Mouse (Mus musculus): ENCODE results near the gene Adora1. TPM values are rescaled to one million over a fixed set of nuclear protein-coding genes. Genes with fewer than 3 reads are reported as not detected.
"Not testable (repeated sequence)": the region's sequence is repeated elsewhere in the genome, so short reads cannot be mapped to it uniquely, and the experiment has no call there.

Adora1 gene
- under 1 TPM; 0.61 to 0.78 TPM for total RNA-seq (2021)
- long read RNA-seq, experiment 1: 0 reads
- long read RNA-seq, experiment 2, partial matches to known transcripts: 0 of 1 reads
- long read RNA-seq, experiment 2, other reads (novel, unspliced or antisense): 1 of 1 reads

DNA sequence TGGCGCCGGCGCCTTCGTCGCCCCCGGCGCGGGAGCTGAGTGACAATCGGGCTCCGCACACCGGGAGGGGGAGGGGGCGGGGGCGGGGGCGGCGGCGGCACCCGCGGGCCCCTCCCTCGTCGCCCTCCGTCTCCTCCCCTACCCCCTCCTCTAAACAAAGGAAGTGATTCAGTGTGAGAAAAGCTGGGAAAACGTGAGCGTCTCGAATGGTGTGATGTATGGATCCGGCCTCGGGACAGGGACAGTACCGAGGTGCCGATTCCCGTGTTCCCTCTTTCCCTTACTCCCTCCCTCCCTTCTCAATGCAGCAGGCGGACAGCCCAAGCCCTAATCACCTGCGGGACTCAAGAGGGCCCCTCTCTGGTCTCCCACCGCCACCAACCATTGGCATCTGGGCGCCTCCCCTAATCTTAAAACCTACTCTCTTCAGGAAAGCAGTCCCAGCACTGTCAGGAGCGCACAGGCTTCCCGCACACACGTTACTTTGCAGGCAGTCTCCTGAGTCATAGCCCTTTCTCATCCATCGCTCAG is at the start of gene Adora1:
Gene Adora1 (minus strand): TSS at position 41 of the 531 bp plus-strand sequence.
- no peak for DNase-seq (ENCODE audit: low spot score in 2 of 2)

DNA sequence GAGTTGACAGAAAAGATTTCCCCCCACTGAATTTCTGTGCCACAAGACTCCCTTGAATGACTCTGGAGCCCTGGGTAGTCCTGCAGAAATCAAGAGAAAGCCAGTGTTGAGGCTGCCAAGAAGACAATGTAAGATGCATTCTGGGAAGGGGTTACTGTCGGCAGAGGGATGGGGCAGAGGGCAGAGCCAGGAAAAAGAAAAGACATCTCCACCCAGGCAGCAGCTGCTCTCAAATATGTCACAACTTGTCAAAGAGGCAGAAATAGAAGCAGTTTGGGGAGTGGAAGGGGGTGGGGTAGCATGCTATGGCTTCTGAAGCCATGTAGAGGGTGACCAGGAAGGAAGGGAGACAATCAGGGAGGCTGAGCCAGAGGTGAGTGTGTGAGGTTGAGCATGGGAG is 47.9 kb upstream of the Adora1 start:
- no peak for DNase-seq (ENCODE audit: low spot score in 2 of 2)

DNA sequence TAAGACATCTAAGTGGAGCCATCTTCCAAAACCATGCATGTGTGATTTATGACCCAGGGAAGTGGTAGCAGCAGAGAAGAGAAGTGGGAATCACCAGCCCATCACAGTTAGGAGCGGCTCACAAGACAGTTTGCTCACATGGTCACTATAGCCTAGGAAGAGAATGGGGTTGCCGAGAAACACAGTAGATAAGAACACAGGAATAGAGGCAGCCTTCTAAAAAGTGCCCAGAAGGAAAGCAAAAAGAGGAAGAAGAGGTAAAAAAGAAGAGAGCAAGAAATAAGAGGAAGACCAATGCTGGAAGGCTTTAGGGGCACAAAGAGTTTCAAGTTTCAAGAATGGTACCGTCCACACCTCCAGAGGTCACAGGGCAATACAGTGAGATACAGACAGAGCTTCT is 47.1 kb upstream of the Adora1 start:
- no peak for DNase-seq (ENCODE audit: low spot score in 2 of 2)

DNA sequence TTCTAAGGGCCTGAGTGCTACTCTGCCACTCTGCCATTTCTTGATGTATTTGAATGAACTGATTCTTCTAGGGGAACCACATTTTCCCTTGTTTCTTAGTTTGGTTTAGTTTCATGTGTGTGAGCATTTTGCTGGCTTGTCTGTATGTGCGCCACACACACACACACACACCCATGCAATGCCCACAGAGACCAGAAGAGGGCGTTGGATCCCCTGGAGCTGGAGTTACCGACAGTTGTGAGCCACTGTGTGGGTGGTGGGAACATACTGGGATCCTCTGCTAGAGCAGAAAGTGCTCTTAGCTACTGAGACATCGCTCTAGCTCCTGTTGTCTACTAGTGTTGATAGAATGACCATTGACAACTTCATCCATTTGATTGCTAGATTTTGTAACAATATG is 46.3 kb upstream of the Adora1 start:
- no peak for DNase-seq (ENCODE audit: low spot score in 2 of 2)

DNA sequence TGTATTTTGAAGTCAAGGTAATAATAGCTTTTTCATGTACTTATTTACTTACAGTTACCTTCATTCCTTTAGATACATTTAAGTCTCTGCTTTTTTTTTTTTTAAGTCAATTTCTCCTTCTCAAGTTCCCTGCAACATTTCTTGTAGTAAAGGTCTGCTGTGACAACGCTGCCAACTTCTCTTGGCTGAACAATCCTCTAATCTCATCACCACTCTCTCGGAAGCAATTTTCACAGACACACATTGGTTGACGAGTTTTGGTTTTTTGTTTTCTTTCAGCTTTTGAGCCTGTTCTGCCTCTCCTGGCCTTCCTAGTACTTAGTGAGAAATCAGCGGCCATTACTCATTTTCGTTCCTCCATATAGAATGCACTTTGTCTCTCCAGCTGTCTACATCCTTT is 44.9 kb upstream of the Adora1 start:
- DNase-seq (ENCODE audit: low spot score in 2 of 2): no peak

DNA sequence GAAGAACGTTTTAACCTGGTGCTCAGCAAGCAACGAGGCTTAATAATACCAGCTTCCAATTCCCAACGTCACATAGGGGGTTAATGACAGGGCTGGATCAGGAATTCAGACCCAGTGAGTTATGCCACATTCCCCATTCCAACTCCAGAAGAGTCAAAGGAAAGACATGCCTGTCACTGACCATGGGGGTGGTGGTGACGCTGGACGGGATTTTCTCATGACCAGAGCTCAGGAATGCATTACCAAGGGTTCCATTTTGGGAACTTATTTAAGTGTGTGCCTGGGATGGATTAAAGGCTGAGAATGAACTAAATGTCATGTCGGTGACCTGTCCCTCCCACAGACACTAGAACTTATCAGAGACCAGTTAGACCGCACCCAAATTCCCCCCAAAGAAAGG is 41.6 kb upstream of the Adora1 start:
- no peak for DNase-seq (ENCODE audit: low spot score in 2 of 2)

DNA sequence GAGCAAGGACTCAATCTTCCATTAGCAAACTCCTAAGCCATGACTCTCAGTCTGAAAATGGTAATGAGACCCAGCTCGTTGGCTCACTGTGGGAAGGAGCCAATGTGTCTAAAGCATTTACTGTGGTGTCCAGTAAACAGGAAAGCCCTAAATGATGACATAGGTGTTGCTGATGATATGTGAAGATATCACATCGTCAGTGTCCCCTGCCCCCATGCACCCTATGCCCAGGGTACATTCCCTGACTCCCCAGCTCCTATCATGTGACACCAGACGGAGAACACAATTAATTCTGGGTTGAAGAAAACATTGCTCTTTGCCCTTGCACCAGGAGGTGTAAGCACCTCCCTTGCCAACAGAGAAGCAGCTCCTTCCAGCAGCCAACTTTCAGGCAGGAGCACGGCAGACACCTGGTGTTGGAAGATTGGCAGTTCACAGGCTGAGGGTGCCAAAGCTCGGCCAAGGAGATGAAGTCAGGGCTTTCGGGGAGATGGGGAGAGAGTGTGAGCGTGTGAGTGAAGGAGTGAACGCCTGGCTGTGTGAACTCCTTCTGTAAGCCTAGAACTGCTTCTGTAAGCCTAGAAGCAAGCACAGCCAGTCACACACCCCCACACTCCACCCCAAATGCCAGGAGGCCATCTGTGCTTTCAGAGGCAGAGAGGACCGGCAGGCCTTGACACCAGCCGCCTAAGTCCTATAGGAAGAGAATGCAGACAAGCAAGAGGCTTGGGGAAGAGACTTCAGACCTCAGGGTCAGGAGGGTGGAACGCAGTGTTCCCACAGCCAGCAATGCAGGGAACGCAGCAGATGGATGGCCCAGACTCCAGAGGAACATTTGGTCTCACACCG is 40.6 kb upstream of the Adora1 start:
- no peak for DNase-seq (ENCODE audit: low spot score in 2 of 2)

DNA sequence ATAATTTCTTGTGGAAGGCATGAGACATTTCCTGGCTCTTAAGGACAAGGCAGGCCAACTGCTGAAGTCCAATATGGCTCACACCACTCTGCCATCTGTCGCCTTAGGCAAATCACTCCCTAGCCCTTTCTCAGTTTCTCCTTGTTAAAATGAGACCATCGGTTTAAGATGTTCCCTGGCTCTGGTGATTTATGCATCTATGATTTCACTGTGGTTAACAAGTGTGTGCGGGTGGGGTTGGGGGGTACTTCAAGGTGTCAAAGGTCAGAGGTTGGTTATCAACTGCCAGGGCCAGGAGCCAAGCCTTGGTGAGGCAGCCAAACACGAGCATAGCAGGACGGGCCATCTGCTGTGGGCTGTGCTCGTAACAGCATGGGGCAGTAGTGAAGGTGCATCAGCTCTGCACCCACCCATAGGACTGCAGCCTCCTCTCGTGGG is 39.3 kb upstream of the Adora1 start:
- DNase-seq (ENCODE audit: low spot score in 2 of 2): no peak

DNA sequence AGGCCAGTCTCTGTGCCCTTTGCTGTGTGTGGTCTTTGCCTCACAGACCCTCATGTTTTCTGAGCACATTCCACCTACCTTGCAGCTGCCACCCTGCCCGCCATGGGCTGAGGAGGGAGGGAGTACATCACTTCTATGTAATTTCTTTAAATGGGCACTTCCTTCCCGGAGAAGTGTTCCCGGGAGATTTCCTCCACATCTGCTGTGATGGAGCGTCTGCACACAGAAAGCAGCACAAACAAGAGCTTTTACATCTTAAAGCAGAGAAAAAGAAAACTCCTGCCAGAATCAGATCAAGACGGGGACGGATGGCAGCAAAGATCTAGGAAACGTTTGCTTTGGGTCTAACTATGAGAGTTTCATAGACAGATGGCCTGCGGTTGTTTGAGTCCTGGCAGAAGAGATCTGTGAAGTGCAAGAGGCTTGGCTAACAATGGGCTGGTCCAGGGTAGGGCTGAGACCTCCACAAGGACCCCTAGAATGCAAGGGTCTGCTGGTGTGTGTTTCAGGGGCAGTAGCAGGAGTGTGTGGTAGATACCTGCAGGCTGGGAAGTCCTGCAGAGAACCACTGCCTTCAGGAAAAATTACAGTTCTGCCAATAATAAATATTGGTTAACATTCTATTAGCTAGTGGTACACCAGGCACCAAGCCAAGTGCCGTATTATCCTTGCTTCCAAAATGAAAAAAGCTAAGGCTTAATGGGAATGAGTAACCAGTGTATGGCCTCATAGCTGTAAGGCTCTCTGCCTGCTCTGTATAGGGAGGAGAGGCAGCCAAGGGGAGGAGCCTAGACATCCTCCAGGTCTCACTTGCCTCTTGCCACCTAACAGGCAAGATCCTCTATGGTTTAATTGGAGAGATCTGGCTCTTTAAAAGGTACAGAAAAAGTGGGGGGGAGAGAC is 38.5 kb upstream of the Adora1 start:
- no peak for DNase-seq (ENCODE audit: low spot score in 2 of 2)

DNA sequence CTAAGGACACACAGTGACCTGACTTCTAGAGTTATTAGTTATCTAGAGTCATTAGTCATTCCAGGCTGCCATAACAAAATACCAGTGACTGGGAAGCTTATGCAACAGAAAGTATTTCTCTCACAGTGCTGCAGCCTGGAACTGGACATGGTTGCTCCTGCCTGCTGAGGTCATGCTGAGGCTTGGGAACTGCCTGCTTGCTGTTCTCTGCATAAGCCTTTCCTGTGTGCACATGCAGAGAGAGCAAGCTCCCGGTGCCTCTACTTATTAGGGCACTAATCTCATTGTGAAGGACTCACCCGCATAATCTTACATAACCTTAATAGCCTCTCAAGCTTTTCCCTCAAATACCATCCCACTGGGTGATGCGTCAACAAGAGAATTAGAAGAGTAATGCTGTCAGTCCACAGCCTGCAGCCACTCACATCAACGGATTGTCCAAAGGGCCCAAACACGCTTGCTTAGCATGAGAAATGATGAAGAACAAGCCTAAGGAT is 37.6 kb upstream of the Adora1 start:
- DNase-seq (ENCODE audit: low spot score in 2 of 2): no peak

DNA sequence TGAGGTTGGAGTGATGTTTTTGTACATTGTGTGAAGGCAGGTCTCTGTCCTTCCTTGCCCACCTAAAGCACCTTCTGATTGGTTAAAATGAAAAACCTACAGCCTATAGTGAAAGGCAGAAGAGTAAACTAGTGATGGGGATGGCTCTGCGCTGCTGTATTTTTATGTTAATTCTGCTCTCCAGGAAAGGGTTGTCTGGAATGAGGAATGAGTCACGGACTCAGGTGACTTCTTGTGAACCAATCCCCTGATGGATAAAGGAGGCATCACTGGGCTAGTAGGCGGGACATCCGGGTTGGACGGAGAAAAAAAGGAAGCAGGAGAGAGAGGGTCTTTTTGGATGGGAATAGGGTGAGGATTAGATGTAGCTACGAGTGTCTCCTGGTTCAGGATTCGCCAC is 34.8 kb upstream of the Adora1 start:
- DNase-seq (ENCODE audit: low spot score in 2 of 2): no peak

DNA sequence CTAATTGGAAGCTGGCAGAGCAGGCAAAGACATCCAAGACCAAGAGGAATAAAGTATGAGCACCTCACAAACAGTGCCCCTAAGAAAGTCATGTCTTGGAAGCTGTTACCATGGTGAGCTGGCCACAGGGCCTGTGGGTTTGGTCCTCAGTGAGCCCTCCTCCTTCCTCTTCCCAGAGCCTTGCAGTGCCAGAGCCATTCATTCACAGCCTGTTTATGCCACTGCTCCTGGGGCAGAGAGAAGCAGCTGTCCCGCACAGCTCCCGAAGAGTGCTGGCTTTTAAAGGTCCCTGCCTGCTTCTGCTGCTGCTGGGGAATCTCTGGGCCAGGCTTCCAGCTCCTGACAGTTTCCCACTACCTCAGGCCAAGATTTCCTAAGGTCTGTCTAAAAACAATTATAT is 30.6 kb upstream of the Adora1 start:
- no peak for DNase-seq (ENCODE audit: low spot score in 2 of 2)

DNA sequence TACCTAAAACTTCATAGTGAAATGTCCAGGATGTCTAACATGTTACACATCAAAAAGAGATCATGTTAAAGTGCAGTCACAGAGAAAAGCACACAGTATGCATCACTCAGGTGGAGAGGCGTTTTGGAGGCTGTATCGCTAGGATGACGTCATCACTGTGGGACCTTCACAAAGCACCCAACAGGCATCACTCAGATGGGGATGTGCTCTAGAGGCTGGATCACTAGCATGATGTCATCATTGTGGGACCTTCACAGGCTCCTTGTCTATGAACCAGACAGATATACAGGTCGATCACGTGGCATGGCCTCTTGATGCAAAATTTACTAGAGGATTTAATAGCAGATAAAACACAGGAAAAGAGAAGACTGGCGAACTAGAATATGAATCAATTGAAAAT is 29.1 kb upstream of the Adora1 start:
- no peak for DNase-seq (ENCODE audit: low spot score in 2 of 2)

DNA sequence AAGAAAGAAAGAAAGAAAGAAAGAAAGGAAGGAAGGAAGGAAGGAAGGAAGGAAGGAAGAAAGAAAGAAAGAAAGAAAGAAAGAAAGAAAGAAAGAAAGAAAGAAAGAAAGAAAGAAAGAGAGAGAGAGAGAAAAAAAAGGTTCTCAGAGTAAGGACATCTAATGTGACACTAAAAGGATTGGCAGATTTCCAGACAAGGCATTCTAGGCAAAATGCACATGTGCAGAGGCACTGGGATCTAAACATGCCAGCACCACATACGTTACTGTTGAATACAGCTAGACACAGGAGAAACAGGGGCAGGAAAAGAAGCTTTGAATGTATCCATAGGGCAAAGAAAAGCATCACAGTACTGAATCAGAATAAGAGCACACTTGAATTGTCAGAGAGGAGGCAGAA is 14.4 kb upstream of the Adora1 start:
- not testable (repeated sequence) for DNase-seq (ENCODE audit: low spot score in 2 of 2)

DNA sequence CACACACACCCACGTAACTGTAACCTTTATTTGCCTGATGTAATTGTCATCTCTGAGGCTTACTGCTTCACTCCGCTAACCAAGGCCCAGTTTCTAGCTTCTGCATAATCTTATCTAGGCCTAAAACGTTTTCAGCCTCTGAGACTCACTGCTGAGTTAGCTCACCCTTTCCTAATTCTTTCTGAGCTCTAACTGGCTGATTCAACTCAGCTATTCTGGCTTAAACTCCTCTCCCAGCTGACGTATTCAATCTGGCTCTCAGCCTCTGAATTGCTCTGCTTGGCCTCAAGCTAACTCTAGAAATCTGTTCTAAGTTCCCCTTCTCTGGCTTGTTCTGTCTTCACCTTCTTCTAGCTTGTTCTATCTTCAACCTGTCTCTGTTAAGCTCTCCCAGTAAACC is 11.4 kb upstream of the Adora1 start:
- DNase-seq (ENCODE audit: low spot score in 2 of 2): peak in 1 of 2 experiments; percentile 41

DNA sequence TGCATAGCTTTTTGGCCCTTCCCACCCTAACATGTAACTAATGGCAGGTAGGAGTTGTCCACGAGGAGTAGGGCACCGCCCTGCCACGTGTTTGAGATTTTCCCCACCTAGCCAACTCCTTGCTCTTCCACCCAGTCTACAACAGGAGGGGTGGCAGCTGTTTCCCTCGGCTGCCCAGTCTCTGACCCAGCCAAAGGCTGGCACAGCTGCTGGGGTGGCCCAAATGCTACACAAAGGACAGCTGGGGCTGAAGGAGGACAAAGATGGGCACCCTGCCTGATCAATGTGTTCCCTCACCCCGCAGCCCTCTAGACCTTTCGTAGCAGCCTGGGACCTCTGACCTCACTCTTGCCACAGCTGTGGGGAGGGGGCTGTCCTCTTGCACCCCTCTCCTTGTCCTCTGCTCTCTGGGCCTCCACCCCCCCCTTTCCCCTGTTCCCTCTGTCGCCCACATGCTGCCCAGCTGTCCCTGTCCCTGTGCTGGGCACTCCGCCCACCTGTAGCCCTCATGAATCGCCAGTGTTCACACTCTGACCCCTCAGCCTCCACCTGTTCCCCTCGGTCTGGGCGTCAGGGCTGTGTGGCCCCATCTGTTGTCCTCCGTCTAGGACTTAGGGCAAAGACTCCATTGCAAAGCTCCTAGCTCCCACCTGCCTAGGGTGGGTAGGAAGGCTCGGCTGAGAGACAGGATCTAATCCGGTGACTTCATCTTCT is 9.9 kb upstream of the Adora1 start:
- DNase-seq (ENCODE audit: low spot score in 2 of 2): peak in 1 of 2 experiments; percentile 66

DNA sequence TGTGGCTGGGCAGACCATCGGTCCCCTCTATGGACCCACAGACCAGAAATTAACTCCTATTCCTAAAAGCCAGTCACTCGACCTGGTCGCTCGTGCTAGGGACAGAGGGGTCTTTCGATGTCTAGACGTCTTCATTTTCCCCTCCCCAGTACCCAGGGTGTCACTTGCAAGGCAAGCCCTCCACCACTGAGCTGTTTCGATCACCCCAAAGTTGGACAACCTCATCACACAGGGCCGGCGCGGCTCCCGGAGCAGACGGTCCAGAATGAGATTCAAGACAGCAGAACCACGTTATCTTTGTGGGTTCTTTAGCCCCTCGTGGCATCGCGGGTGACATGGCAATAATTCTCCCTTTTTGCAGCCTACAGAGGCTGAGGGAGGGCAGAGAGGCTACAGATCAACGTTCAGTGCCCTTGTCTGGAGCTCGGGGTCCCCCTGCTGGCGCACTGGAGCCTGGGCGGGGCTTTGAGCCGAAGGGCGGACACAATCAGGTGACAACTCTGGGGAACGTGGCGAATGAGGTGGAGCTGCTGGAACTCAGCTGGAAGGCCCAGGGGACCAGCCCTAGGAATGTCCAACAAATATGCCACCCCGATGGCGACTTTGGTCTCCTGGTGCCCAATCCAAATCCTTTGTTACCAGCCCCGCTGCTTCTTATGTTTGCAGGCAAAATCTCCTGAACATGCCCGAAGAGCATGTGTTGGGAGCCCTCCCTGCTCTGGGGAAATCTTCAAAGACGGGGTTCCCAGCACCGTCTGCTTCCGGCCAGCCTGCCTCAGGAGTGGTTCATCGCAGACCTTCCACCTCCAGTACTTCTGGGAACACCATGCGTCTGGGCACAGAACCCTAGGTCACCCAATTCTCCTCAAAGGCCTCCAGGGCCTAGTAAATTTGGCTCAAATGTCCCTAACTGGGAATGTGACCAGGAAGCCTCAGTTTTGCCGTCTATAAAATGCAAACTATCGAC is 9.0 kb upstream of the Adora1 start:
- DNase-seq (ENCODE audit: low spot score in 2 of 2): peak; percentile 83 to 91

DNA sequence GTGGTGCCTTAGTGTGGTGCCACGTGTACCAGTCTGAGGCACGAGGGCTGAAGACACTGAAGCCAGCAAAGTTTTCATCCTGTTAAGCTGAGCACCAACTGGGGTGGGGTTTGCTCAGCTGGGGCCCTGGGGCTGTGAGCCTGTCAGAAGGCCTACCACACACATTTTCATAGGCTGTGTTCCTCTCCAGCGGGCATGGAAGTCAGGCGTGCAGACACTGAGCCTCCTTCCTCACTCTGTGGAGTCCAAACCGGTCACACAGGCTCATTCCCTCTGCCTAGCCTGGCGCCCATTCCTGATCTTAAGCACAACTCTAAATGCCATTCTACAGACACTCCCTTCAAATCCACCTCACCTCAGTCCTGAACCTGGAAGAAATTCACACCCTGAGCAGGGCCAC is 8.3 kb upstream of the Adora1 start:
- no peak for DNase-seq (ENCODE audit: low spot score in 2 of 2)

DNA sequence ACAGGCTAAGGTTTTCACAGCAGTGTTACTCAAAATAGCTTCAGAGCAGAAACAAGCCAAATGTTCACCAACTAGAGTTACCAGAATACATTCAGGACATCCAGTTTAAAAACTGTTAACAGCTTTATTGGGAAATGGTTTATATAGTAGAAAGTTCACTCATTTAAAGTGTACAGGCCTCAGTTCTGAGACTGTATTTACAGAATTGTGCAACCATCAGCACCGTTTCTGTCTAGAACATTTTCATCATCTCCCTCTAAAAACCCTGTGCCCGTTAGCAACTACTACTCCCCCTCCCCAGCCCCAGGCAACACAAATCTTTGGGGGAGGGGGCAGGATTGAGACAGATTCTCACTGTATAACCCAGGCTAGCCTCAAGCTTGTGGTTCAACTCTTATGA is 7.1 kb upstream of the Adora1 start:
- DNase-seq (ENCODE audit: low spot score in 2 of 2): no peak

DNA sequence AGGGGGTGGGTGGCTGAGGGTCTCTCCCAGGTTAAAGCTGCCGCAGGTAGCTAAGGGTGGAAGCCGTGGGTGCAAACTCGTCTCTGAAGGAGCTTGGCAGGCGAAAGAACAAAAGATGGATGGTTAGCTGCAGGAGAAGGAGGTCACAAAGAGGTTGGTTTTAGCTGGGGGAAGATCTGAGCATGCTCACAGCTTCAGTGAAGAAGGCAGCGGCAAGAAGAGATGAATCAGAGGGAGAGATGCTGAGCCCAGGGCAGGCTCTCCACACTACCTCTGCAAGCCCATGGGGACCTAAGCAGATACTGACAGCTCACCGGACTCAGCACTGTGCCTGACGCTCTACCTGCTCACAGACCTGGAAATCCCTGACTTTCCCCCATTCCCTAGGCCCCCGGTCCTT is 6.1 kb upstream of the Adora1 start:
- no peak for DNase-seq (ENCODE audit: low spot score in 2 of 2)
